Mouse (Mus musculus): ENCODE data around the gene Tnk2. TPM values are rescaled to one million over a fixed set of nuclear protein-coding genes. Genes with fewer than 3 reads are reported as not detected.

The Tnk2 gene
- total and polyA plus RNA-seq, 2 experiments from 2014 or later = 16.5 to 81.7 TPM

- H3K9ac ChIP-seq (replicated peaks; ENCODE audit: low read length, poor library complexity, severe bottlenecking) = no peak overlapping the region
- H3K4me2 ChIP-seq (ENCODE audit: low read depth, low read length, poor library complexity, severe bottlenecking) = no peak overlapping the region
- ATAC-seq (ENCODE audit: low FRiP score) = no peak
- DNase-seq (ENCODE audit: low spot score) = no peak
- no peak overlapping the region for H3K4me3 ChIP-seq (ENCODE audit: low read depth, low read length)
- TF ChIP-seq CTCF (IDR thresholded peaks at IDR 0.05) = no peak
- H3K9me3 ChIP-seq (ENCODE audit: low read length) = no peaks in the 10 kb centered on the region
- H3K36me3 ChIP-seq (ENCODE audit: insufficient read depth, low read length) = peaks cover 54% of the 10 kb centered on the region
- H3K27me3 ChIP-seq (ENCODE audit: insufficient read depth, low read length) = no peaks in the 10 kb centered on the region
- no peak overlapping the region for H3K27ac ChIP-seq (ENCODE audit: low read depth, low read length)
- 93% methylated on average over 10 of the region's 10 CpGs for WGBS
- H3K4me1 ChIP-seq (ENCODE audit: insufficient read depth, low read length) = 0 out of 2 replicates have a peak, but pooled peaks cover 9% of the 10 kb centered on the region
Measured at GRCm38 (mm10) chr16:32669243-32669642, 25.6 kb downstream of the Tnk2 start.

DNA sequence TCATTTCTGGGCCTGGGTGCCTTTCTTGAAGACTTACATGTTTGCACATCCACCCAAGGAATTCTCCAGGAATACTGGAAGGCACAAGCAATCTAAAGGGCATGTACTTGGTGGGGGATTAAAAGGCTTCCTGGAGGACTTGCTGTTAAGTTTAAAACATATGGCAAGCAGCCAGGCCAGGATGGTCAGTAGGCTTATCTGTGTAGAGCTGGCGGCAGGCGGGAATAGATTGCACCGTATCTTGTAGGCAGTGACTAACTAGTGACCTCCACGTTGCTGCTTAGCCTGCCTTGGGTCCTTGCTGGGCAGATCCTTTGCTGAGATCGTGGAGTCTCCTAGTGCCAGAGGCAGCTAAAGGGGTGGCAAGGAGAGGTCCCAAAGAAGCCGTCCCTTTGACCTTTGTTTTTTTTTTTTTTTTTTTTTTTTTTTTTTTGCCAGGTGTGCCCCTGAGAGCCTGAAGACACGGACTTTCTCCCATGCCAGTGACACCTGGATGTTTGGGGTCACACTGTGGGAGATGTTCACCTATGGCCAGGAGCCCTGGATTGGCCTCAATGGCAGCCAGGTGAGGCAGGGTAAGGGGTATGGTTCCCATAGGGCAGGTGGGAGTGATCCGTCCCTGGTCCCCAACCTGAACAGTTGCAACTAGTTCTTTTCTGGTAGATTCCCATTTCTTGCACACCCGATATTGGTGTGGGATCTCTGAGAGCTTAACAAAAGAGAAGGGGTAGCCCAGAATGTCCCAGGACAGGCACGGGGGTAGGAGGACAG is 26.9 kb downstream of the Tnk2 start:
- TF ChIP-seq CTCF (IDR thresholded peaks at IDR 0.05) = no peak
- no peak for DNase-seq (ENCODE audit: low spot score)
- Histone ChIP-seq H3K27me3 (ENCODE audit: insufficient read depth, low read length) (no peaks in the 10 kb centered on the region), H3K36me3 (ENCODE audit: insufficient read depth, low read length) (peaks cover 66% of the 10 kb centered on the region), H3K4me2 (ENCODE audit: low read depth, low read length, poor library complexity, severe bottlenecking) (no peak overlapping the region), H3K9ac (replicated peaks; ENCODE audit: low read length, poor library complexity, severe bottlenecking) (no peak overlapping the region), H3K9me3 (ENCODE audit: low read length) (no peaks in the 10 kb centered on the region), H3K27ac (ENCODE audit: low read depth, low read length) (no peak overlapping the region), H3K4me3 (ENCODE audit: low read depth, low read length) (no peak overlapping the region), H3K4me1 (ENCODE audit: insufficient read depth, low read length) (0 out of 2 replicates have a peak, but pooled peaks cover 9% of the 10 kb centered on the region)
- WGBS = 88% methylated on average over 10 of the region's 10 CpGs
- ATAC-seq (ENCODE audit: low FRiP score) = no peak

- no peak overlapping the region for H3K4me3 ChIP-seq (ENCODE audit: low read depth, low read length)
- 88% methylated on average over 13 of the region's 13 CpGs for WGBS
- H3K4me1 ChIP-seq (ENCODE audit: insufficient read depth, low read length) = 0 out of 2 replicates have a peak, but pooled peaks cover 7% of the 10 kb centered on the region
- TF ChIP-seq CTCF (IDR thresholded peaks at IDR 0.05) = no peak
- H3K9ac ChIP-seq (replicated peaks; ENCODE audit: low read length, poor library complexity, severe bottlenecking) = no peak overlapping the region
- no peak for DNase-seq (ENCODE audit: low spot score)
- no peaks in the 10 kb centered on the region for H3K27me3 ChIP-seq (ENCODE audit: insufficient read depth, low read length)
- H3K4me2 ChIP-seq (ENCODE audit: low read depth, low read length, poor library complexity, severe bottlenecking) = no peak overlapping the region
- H3K9me3 ChIP-seq (ENCODE audit: low read length) = no peaks in the 10 kb centered on the region
- no peak for ATAC-seq (ENCODE audit: low FRiP score)
- peaks cover 68% of the 10 kb centered on the region for H3K36me3 ChIP-seq (ENCODE audit: insufficient read depth, low read length)
- H3K27ac ChIP-seq (ENCODE audit: low read depth, low read length) = no peak overlapping the region
Measured at GRCm38 (mm10) chr16:32671206-32671887, 27.7 kb downstream of the Tnk2 start.

DNA sequence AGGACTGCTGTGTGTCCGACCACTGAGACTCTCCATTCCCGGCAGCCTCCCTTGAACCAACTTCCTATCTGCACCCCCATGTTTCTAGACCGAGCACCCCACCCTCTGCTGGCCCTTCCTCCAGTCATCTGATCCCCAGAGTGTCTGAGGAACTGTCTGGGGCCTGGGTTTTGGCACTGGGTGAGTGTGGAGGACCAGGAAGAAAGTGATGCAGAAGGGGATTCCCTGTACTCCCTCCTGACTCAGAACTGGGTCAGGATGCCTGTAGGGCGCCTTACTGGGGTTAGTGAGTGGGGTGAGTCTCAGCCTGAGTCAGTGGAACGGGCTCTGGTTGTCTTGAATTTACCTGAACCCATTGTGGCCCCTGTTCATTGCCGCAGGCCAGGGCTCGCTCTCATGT is 28.6 kb downstream of the Tnk2 start:
- WGBS = 94% methylated on average over 7 of the region's 7 CpGs
- Histone ChIP-seq H3K27me3 (ENCODE audit: insufficient read depth, low read length) (no peaks in the 10 kb centered on the region), H3K4me1 (ENCODE audit: insufficient read depth, low read length) (0 out of 2 replicates have a peak, but pooled peaks cover 5% of the 10 kb centered on the region), H3K9me3 (ENCODE audit: low read length) (no peaks in the 10 kb centered on the region), H3K27ac (ENCODE audit: low read depth, low read length) (no peak overlapping the region), H3K4me3 (ENCODE audit: low read depth, low read length) (no peak overlapping the region), H3K4me2 (ENCODE audit: low read depth, low read length, poor library complexity, severe bottlenecking) (no peak overlapping the region), H3K36me3 (ENCODE audit: insufficient read depth, low read length) (peaks cover 76% of the 10 kb centered on the region), H3K9ac (replicated peaks; ENCODE audit: low read length, poor library complexity, severe bottlenecking) (no peak overlapping the region)
- no peak for DNase-seq (ENCODE audit: low spot score)
- TF ChIP-seq CTCF (IDR thresholded peaks at IDR 0.05) = no peak
- ATAC-seq (ENCODE audit: low FRiP score) = no peak

GRCm38 (mm10) chr16:32672861-32673560 is 29.3 kb downstream of the Tnk2 start:
- no peak overlapping the region for H3K9ac ChIP-seq (replicated peaks; ENCODE audit: low read length, poor library complexity, severe bottlenecking)
- TF ChIP-seq CTCF (IDR thresholded peaks at IDR 0.05) = no peak
- H3K27me3 ChIP-seq (ENCODE audit: insufficient read depth, low read length) = no peaks in the 10 kb centered on the region
- H3K4me3 ChIP-seq (ENCODE audit: low read depth, low read length) = no peak overlapping the region
- no peaks in the 10 kb centered on the region for H3K9me3 ChIP-seq (ENCODE audit: low read length)
- H3K36me3 ChIP-seq (ENCODE audit: insufficient read depth, low read length) = peaks cover 82% of the 10 kb centered on the region
- 84% methylated on average over 13 of the region's 13 CpGs for WGBS
- no peak overlapping the region for H3K27ac ChIP-seq (ENCODE audit: low read depth, low read length)
- DNase-seq (ENCODE audit: low spot score) = no peak
- no peaks in the 10 kb centered on the region for H3K4me1 ChIP-seq (ENCODE audit: insufficient read depth, low read length)
- no peak overlapping the region for H3K4me2 ChIP-seq (ENCODE audit: low read depth, low read length, poor library complexity, severe bottlenecking)
- ATAC-seq (ENCODE audit: low FRiP score) = no peak

Measured in midbrain, postnatal 0 days (tissue).